Mouse (Mus musculus): ENCODE measurements at regions not wholly inside any gene's neighbourhood (a gene's known extent, or its start where the extent isn't known, plus 50 kb on each side); places are given as distances from the start of the nearest gene placed in this dataset.

GRCm38 (mm10) chr2:50959323-50959722 lies 189.6 kb downstream of the Rnd3 start:
- TF ChIP-seq EP300 (IDR thresholded peaks at IDR 0.05; ENCODE audit: low read depth) = no peak
- TF ChIP-seq CTCF (IDR thresholded peaks at IDR 0.05; ENCODE audit: low read depth) = no peak
